Mouse (Mus musculus): Measurements from ENCODE around the gene Nme6.

Gene Nme6

DNA sequence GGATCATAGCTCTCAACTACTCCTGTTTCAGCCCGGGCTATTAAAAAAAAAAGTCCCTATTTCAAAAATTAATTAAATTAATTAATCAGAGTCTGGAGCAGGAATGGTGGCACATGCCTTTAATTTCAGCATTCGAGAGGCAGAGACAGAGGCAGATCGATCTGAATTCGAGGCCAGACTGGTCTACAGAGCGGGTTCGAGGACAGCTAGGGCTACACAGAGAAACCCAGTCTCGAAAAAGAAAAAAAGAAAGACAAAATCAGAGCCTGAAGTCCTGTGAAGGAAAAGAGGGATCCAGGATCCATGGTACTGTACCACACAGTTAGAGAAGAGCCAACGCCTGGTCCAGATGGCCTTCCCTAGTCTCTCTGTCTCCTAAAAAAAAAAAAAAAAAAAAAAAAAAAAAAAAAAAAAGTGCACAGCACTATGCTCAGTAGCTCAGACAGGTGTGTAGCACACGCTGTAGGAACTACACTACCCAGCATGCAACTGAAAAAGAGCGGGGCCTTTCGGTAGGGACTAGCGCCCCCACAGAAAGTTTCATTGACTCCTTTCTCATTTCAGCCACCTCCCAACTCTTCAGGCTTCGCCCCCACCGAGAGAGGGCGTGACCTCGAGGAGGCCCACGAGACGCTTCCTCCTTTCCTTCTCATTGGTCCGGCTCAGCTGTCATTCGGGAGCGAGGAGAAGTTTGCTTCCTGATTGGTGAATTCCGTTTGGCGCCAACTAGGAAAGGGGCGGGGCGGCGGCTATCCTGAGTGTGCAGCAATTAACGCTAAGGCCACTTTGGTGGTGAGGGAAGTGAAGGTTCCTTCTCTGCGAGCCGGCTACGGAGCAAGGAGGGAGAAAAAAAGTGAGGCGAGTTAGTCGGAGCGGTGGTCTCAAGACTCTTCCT is 42.5 kb downstream of the Nme6 start, which contains the start of gene Cdc25a:
Gene Cdc25a (plus strand): TSS at position 783 of the 895 bp plus-strand sequence.
- in situ Hi-C loops (cut with MseI, MboI) = no loop called here

DNA sequence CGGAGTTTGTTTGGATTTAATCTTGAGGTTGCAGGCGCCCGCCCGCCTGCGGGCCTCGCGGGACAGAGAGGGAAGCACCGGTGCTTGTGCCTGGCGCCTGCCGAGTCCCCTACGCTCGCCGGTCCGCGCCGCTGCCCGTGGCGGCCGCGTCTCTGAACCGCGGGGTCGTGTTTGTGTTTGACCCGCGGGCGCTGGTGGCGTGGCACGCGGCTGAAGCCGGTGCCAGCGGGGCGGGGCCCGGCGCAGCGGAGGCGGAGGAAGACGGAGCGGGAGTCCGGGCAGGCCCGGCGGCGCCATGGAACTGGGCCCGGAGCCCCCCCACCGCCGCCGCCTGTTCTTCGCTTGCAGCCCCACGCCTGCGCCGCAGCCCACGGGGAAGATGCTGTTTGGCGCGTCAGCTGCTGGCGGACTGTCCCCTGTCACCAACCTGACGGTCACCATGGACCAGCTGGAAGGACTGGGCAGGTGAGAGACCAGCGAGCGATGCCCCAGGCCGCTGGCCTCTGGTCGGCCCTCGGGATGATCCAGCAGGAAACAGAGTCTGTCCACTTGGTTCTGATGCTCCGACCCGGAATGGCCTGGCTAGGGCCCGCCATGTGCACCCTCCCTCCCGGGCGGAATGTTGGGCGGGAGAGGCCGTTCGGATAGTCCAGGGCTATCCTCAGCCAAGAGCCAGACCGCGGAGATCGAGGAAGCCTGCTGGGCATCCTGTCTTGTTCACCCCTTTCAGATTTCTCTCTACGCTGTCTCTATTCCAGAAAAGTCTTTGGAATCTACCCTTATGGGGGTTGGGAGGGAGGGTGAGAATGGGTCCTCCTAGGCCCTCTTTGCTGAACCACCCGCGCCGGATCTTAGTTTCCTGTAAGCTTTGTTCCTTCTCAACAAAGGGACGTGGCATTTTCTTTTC is 43.4 kb downstream of the Nme6 start:
- in situ Hi-C loops (cut with MseI, MboI) = no loop called here

DNA sequence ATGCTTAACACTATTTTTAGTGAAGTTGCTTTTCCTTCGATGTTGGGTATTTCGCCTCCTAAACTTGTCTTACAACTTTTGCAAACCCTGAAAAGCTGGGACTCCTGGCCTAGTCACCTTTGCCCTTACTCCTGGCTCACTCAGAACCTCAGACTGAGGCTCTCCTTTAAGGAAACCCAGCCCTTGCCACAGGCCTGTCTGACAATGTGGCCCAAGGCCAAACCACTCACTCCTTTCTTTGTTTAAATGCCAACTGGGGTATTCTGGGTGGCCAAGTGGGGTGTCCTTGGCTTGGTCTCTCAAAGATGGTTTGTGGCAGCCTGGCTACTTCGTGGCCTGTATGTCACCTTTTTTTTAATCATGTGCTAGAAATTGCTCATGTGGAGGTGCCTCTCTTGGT is 44.2 kb downstream of the Nme6 start:
- in situ Hi-C loops (cut with MseI, MboI) = no loop called here

DNA sequence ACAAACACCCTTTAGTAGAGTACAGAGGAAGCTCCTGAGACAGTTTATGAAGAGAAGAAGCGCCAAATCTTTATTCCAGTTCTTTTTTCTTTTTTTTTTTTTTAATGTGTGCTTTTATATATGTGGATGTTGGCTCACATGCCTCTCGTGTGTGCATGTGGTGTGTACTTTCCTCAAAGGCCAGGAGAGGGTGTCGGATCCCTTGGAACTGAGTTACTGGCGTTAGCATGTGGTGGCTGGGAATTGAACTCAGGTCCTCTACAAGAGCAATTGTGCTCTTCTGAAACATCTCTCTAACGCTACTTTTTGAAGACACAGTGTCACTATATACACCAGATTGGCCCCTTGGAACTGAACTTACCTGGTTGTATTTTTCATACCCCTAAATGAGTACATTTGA is 45.1 kb downstream of the Nme6 start:
- in situ Hi-C loops (cut with MseI, MboI) = no loop called here

DNA sequence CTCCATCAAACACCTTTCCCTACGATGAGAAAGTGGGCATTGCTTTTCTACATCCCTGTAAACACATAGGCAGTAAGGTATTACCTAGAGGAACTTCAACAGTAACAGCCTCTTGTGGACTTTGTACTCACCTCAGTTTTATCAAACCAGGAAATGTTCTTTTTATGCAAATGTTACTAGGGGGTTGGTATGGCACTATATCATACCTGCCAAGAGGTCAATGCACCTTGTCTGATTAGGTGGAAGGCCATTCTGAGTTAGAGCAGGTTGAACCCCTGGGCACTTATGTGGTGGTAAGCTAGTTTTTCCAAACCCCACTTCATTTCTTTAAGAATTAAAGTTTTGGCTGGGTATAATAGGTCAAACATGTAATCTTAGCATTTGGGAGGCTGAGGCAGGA is 46.8 kb downstream of the Nme6 start:
- in situ Hi-C loops (cut with MseI, MboI) = no loop called here

DNA sequence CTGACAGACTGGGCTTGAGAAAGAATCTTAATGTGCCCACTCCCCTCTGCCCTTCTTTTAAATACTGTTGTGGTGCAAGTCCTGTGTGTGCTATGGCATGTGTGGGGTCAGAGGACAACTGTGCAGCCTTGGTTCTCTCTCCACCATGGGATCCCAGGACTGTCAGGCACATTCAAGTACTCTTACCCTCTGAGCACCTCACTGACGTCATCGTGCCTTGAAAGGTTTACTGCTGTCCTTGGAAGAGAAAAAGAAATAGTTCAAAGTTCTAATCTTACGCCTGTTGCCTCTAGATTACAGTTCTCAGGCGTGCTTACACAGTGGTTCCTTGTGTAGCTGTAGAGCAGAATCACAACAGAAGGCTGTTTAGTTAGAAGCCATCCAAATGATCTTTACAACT is 53.7 kb downstream of the Nme6 start:
- in situ Hi-C loops (cut with MseI, MboI) = no loop called here

DNA sequence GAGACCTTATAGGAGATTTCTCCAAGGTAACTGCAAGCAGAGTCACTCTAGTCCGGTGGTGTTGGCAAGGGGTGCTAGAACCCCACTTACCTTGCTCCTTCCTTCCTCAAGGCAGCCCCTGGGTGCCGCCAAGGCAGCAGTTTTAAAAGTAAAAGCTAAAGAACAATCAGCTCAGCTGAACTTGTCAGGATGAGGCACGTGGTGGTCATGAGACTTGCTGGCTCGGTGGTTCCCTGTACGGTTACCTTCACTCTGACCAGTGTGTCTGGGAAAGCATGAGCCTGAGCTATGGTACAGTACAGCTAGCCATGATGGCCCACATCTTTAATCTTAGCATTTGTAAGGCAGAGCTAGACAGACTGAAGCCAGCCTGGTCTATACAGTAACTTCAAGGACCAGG is 54.8 kb downstream of the Nme6 start:
- in situ Hi-C loops (cut with MseI, MboI) = no loop called here

DNA sequence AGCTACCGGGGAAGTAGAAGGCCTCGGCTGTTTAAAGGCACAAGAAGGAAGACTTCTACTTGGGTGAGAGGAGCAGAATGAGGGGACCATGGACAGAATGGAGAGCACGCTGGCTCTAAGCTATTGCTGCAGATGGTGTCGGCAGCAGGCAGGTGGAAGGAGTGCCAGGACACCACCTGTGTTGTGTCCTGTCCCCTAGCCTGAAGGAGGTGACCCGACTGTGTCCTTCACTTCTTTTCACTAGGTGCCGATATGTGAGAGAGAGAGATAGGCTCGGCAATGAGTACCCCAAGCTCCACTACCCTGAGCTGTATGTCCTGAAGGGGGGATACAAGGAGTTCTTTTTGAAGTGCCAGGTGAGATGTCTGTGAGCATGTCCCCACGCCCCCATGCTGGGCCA is 59.0 kb downstream of the Nme6 start:
- in situ Hi-C loops (cut with MseI, MboI) = no loop called here
